Mouse (Mus musculus) cerebellum, adult 2 months (tissue): ENCODE data around the gene Cpsf7.

ENCODE experiments used
- CTCF ChIP-seq: fragments of 200-500 bp; IDR thresholded peaks from 2 replicates; pipeline ENCODE4 v1.5.1; 2011; ENCODE audit warnings: low read depth, mild to moderate bottlenecking, control low read depth, low read length, moderate library complexity, borderline replicate concordance; ENCODE audit not compliant: insufficient read depth
- POLR2A ChIP-seq: fragments of 200-500 bp; IDR thresholded peaks from 2 replicates; pipeline ENCODE4 v1.6.1; 2011; ENCODE audit warnings: low read length, control low read depth, borderline replicate concordance; ENCODE audit not compliant: insufficient read depth

- no peak for TF ChIP-seq CTCF
- TF ChIP-seq POLR2A = no peak
Measured at GRCm38 (mm10) chr19:10569627-10570026, 44.6 kb downstream of the Cpsf7 start.
